Mouse (Mus musculus) forebrain, embryonic 11.5 days (tissue): Measurements from ENCODE around the gene Tmbim4. TPM values are rescaled to one million over a fixed set of nuclear protein-coding genes. Genes with fewer than 3 reads are reported as not detected.

Experiments
- ATAC-seq: fragments of 200-750 bp; cut with Nextera tagmentation; replicated peaks from 2 replicates; pipeline ENCODE4 v1.8.0; 2017; ENCODE audit warnings: moderate TSS enrichment; ENCODE audit not compliant: low FRiP score
- DNase-seq: peaks from one replicate; pipeline ENCODE4 v3.0.0-alpha.2; 2017; ENCODE audit warnings: low spot score
- H3K27ac ChIP-seq: fragments of 300-500 bp; sonication (generic); 2 replicates; pipeline ENCODE4 v1.5.1; 2014; ENCODE audit warnings: low read depth, low read length
- H3K27me3 ChIP-seq: fragments of 300-500 bp; sonication (generic); 2 replicates; pipeline ENCODE4 v1.6.1; 2014; ENCODE audit warnings: mild to moderate bottlenecking, low read length, mixed read lengths; ENCODE audit not compliant: control insufficient read depth, insufficient read depth
- H3K36me3 ChIP-seq: fragments of 300-500 bp; sonication (generic); 2 replicates; pipeline ENCODE4 v1.6.1; 2014; ENCODE audit warnings: mild to moderate bottlenecking, low read length, moderate library complexity, mixed read lengths; ENCODE audit not compliant: control insufficient read depth, insufficient read depth
- H3K4me1 ChIP-seq: fragments of 300-500 bp; sonication (generic); replicated peaks from 2 replicates; pipeline ENCODE4 v1.6.1; 2014; ENCODE audit warnings: low read length, mixed read lengths; ENCODE audit not compliant: control insufficient read depth, insufficient read depth
- H3K4me2 ChIP-seq: fragments of 300-500 bp; sonication (generic); 2 replicates; pipeline ENCODE4 v1.6.1; 2014; ENCODE audit warnings: low read depth, mild to moderate bottlenecking, low read length, moderate library complexity, mixed read lengths; ENCODE audit not compliant: severe bottlenecking
- H3K4me3 ChIP-seq: fragments of 300-500 bp; sonication (generic); 2 replicates; pipeline ENCODE4 v1.5.1; 2014; ENCODE audit warnings: low read depth, low read length
- H3K9ac ChIP-seq: fragments of 300-500 bp; sonication (generic); 2 replicates; pipeline ENCODE4 v1.6.1; 2014; ENCODE audit warnings: low read length
- H3K9me3 ChIP-seq: fragments of 300-500 bp; sonication (generic); 2 replicates; pipeline ENCODE4 v1.6.1; 2016; ENCODE audit warnings: low read length, mixed read lengths; ENCODE audit not compliant: control insufficient read depth
- WGBS: fragments of 180-500 bp; shearing (Covaris S2); extraction: QIAGEN DNeasy Blood & Tissue Kit; methylation state at CpG from one replicate; pipeline ENCODE4 v1.1.7; 2014; 5-methylcytosine and 5-hydroxymethylcytosine counted together
- polyA plus RNA-seq: library from polyadenylated mRNA; unstranded; fragments of >200 nt; fragmentation: Nextera tagmentation; extraction: Ambion mirVana; gene quantifications from 2 replicates; pipeline ENCODE4 v1.2.1, GENCODE M21; 2014

Tmbim4 gene
- polyA plus RNA-seq, 1 experiment from 2014 or later: 74.0 TPM

GRCm38 (mm10) chr10:120270777-120271176, 69.4 kb downstream of the Tmbim4 start:
- Histone ChIP-seq H3K36me3 (no peaks in the 10 kb centered on the region), H3K9me3 (no peaks in the 10 kb centered on the region), H3K4me1 (peaks cover 11% of the 10 kb centered on the region), H3K4me3 (no peak overlapping the region), H3K4me2 (no peak overlapping the region), H3K9ac (no peak overlapping the region), H3K27ac (no peak overlapping the region), H3K27me3 (no peaks in the 10 kb centered on the region)
- ATAC-seq (no peak), DNase-seq (peak; percentile 63)
- WGBS: 82% methylated on average over 4 of the region's 4 CpGs

GRCm38 (mm10) chr10:120271318-120271717, 69.9 kb downstream of the Tmbim4 start:
- H3K27ac ChIP-seq: no peak overlapping the region
- DNase-seq (no peak), ATAC-seq (peak; percentile 28; the same call in 1 of the 2 replicates)
- peaks cover 11% of the 10 kb centered on the region for H3K4me1 ChIP-seq
- no peak overlapping the region for H3K4me2 ChIP-seq
- H3K36me3 ChIP-seq: no peaks in the 10 kb centered on the region
- peak overlapping the region; percentile 10; the same call in 1 of the 2 replicates for H3K9ac ChIP-seq
- H3K4me3 ChIP-seq: no peak overlapping the region
- WGBS: 83% methylated on average over 6 of the region's 6 CpGs
- H3K27me3 ChIP-seq: no peaks in the 10 kb centered on the region
- no peaks in the 10 kb centered on the region for H3K9me3 ChIP-seq

- Histone ChIP-seq H3K27me3 (no peaks in the 10 kb centered on the region), H3K27ac (peak overlapping the region; percentile 73), H3K9me3 (no peaks in the 10 kb centered on the region), H3K36me3 (no peaks in the 10 kb centered on the region), H3K4me2 (peak overlapping the region; percentile 47), H3K9ac (peak overlapping the region; percentile 43), H3K4me3 (peak overlapping the region; percentile 21), H3K4me1 (peaks cover 11% of the 10 kb centered on the region)
- 10% methylated on average over 11 of the region's 11 CpGs for WGBS
- no peak for DNase-seq
- ATAC-seq: peak; percentile 57; the same call in 1 of the 2 replicates
These were observed 70.5 kb downstream of the Tmbim4 start for GRCm38 (mm10) chr10:120271879-120272269.

- peak overlapping the region; percentile 21 for H3K4me3 ChIP-seq
- H3K4me1 ChIP-seq: peaks cover 11% of the 10 kb centered on the region
- no peaks in the 10 kb centered on the region for H3K9me3 ChIP-seq
- WGBS: 20% methylated on average over 19 of the region's 19 CpGs
- peak overlapping the region; percentile 43 for H3K9ac ChIP-seq
- peak overlapping the region; percentile 47 for H3K4me2 ChIP-seq
- ATAC-seq (peak; percentile 78), DNase-seq (peak; percentile 75)
- peak overlapping the region; percentile 73 for H3K27ac ChIP-seq
- no peaks in the 10 kb centered on the region for H3K36me3 ChIP-seq
- no peaks in the 10 kb centered on the region for H3K27me3 ChIP-seq
These were observed 71.0 kb downstream of the Tmbim4 start for GRCm38 (mm10) chr10:120272270-120272883.

GRCm38 (mm10) chr10:120273335-120273734, 71.9 kb downstream of the Tmbim4 start:
- no peaks in the 10 kb centered on the region for H3K9me3 ChIP-seq
- no peak for DNase-seq
- no peak overlapping the region for H3K9ac ChIP-seq
- no peak overlapping the region for H3K4me3 ChIP-seq
- H3K27me3 ChIP-seq: no peaks in the 10 kb centered on the region
- H3K4me2 ChIP-seq: no peak overlapping the region
- no peak for ATAC-seq
- H3K36me3 ChIP-seq: no peaks in the 10 kb centered on the region
- H3K27ac ChIP-seq: no peak overlapping the region
- 82% methylated on average over 7 of the region's 7 CpGs for WGBS
- peaks cover 11% of the 10 kb centered on the region for H3K4me1 ChIP-seq

Other genes with a start within 250 kb of the Tmbim4 start
- gene Helb, start 88.6 kb upstream of the Tmbim4 start, polyA plus RNA-seq: 4.8 and 5.2 TPM in 2 replicates
- 0.33 and 0.49 TPM in 2 replicates for gene Irak3, start 540 bp downstream of the Tmbim4 start, polyA plus RNA-seq
- gene Llph, start 25.5 kb downstream of the Tmbim4 start, polyA plus RNA-seq: 57.6 and 59.0 TPM in 2 replicates